Mouse (Mus musculus) lung, postnatal 0 days (tissue): ENCODE measurements around the gene Hoxb8.

ENCODE experiments used
- CTCF ChIP-seq: IDR thresholded peaks from 2 replicates; pipeline ENCODE4 v1.5.1; 2016; ENCODE audit warnings: antibody characterized with exemption, mild to moderate bottlenecking
- EP300 ChIP-seq: IDR thresholded peaks from 2 replicates; pipeline ENCODE4 v1.6.1; 2016; ENCODE audit warnings: antibody characterized with exemption, mild to moderate bottlenecking, control low read depth

DNA sequence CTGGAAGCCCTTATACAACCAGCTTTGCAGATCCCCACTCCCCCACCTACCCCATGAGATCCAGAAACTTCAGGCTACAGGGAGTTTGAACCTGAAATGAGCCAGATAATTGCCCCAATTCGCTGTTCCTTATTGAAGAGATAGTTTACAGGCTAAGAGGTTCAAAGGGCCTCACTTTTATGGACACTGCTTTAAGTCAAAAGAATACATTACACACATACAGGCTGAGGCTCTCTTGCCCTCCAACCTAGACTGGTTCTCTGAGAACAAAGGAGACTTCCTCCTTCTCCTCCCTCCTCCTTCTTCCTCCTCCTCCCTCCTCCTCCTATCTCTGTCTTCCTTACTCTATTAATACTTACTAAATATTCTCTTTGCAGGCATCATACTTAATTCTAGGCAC, 22.2 kb upstream of the Hoxb8 start:
- TF ChIP-seq CTCF (no peak), EP300 (no peak)
